Mouse (Mus musculus): ENCODE measurements around the gene Pacsin2.

DNA sequence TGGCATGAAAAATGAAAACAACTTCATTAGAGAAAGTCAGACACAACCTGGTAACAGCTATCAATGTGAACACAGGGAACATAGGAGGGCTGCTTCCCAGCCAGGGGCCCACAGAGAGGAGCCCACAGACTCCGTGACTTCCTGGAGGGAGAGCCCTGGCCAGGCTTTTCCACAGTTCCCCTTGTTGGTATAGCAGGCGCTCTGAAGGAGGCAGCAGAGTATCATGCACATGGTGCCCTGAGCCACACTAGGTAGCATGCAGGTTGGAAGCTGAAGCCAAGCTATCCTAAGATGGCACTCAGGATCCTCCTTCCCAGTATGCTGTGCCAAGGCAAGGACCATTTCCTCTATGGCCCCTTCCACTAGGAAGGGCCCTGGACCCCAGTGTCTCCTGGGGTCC, 80.8 kb downstream of the Pacsin2 start:
- TF ChIP-seq CTCF (conservative IDR thresholded peaks at IDR 0.05; ENCODE audit: low read length) (no peak), POU5F1 (IDR thresholded peaks at IDR 0.05; ENCODE audit: borderline replicate concordance, low read length) (no peak), NANOG (IDR thresholded peaks at IDR 0.05; ENCODE audit: borderline replicate concordance, low read length) (no peak)

All from E14TG2a.4 (cell line).